ENCODE assay signal across 28 mouse cellular contexts in genomic region chr11:121536528-121536927, GRCm38 (mm10). TPM values are rescaled to one million over a fixed set of nuclear protein-coding genes. Genes with fewer than 3 reads are reported as not detected.
DNase-seq lines count a peak whose midpoint lies in the region; ATAC-seq and TF ChIP-seq lines count a peak whose summit lies in the region.
"Had no signal": no experiment of that assay in that cellular context is flagged by ENCODE, and none has a peak within 500 bp of the region (broad histone marks: within the 10 kb centered on the region; RNA-seq: fewer than 3 reads in every experiment).

No protein-coding gene starts in this region.

- no peak overlapping the region for H3K4me3 ChIP-seq in heart, embryonic 10.5 days
- no peak overlapping the region for H3K4me3 ChIP-seq in liver, adult 2 months (ENCODE audit: insufficient read depth, low read depth, low read length)
- H3K4me3 ChIP-seq in stomach, embryonic 16.5 days (replicated peaks; ENCODE audit: low read length): no peak overlapping the region
- H3K4me3 ChIP-seq: embryonic facial prominence, embryonic 13.5 days; erythroblast, embryonic 14.5 days; forebrain, embryonic 13.5 days; layer of hippocampus, adult 2 months; limb, embryonic 13.5 days; midbrain, embryonic 10.5 days; midbrain, embryonic 15.5 days; neural tube, embryonic 15.5 days had no signal

- H3K36me3 ChIP-seq in heart, embryonic 10.5 days: peaks cover 10% of the 10 kb centered on the region; the same call in 1 of the 2 replicates
- no peaks in the 10 kb centered on the region for H3K36me3 ChIP-seq in liver, adult 2 months (ENCODE audit: control insufficient read depth, insufficient read depth, low read length)
- no peaks in the 10 kb centered on the region for H3K36me3 ChIP-seq in stomach, embryonic 16.5 days (ENCODE audit: control insufficient read depth, insufficient read depth, low read length)
- H3K36me3 ChIP-seq: midbrain, embryonic 15.5 days had no signal

- DNase-seq in heart, embryonic 10.5 days (ENCODE audit: low spot score): no peak
- no peak for DNase-seq in heart, adult 18-20 months
- DNase-seq in liver, adult 2 months (ENCODE audit: extremely low read depth, low read depth, low spot score): no peak
- DNase-seq in liver (no peak), 3T3-L1 (ENCODE audit: low read depth, low spot score) (peak; percentile 27)
- no peak for DNase-seq in cerebellum, postnatal 36 days
- DNase-seq: adrenal gland, postnatal 14 days; cerebellum, adult 11 months; gastrocnemius, postnatal 25 days; heart, adult 11 months; heart, postnatal 36 days; kidney, adult 18-20 months; kidney, postnatal 36 days; retina, postnatal 1 day; right cerebral cortex, postnatal 14 days; thymus, postnatal 14 days had no signal

- no peak for ATAC-seq in stomach, embryonic 16.5 days (ENCODE audit: insufficient read depth, low FRiP score)
- ATAC-seq: forebrain, embryonic 13.5 days; midbrain, embryonic 15.5 days had no signal

- peaks cover 3% of the 10 kb centered on the region; the same call in 1 of the 2 replicates for H3K79me2 ChIP-seq in liver, adult 2 months (ENCODE audit: control insufficient read depth, insufficient read depth, low read length)

- H3K27ac ChIP-seq in heart, embryonic 10.5 days: peak overlapping the region; percentile 16
- H3K27ac ChIP-seq in liver, adult 2 months (replicated peaks; ENCODE audit: insufficient read depth, low read depth, low read length): peak overlapping the region; percentile 63
- peak overlapping the region; percentile 58; the same call in 1 of the 2 replicates for H3K27ac ChIP-seq in stomach, embryonic 16.5 days (ENCODE audit: low read length)
- H3K27ac ChIP-seq: embryonic facial prominence, embryonic 13.5 days; forebrain, embryonic 13.5 days; hindbrain, embryonic 14.5 days; layer of hippocampus, adult 2 months; limb, embryonic 13.5 days; midbrain, embryonic 10.5 days; midbrain, embryonic 15.5 days; neural tube, embryonic 15.5 days had no signal

- no peaks in the 10 kb centered on the region for H3K9me3 ChIP-seq in heart, embryonic 10.5 days
- H3K9me3 ChIP-seq in stomach, embryonic 16.5 days (replicated peaks; ENCODE audit: control insufficient read depth, low read length): no peaks in the 10 kb centered on the region
- H3K9me3 ChIP-seq: embryonic facial prominence, embryonic 13.5 days; forebrain, embryonic 13.5 days; limb, embryonic 13.5 days; midbrain, embryonic 10.5 days; midbrain, embryonic 15.5 days; neural tube, embryonic 15.5 days had no signal

- WGBS in heart, embryonic 10.5 days: 19% methylated on average over 3 of the region's 3 CpGs
- WGBS in liver, adult 2 months: 65% methylated on average over 3 of the region's 3 CpGs
- WGBS in stomach, embryonic 16.5 days: 24% methylated on average over 3 of the region's 3 CpGs

- H3K4me2 ChIP-seq in stomach, embryonic 16.5 days (ENCODE audit: low read depth, low read length): no peak overlapping the region
- H3K4me2 ChIP-seq: embryonic facial prominence, embryonic 13.5 days; forebrain, embryonic 13.5 days; hindbrain, embryonic 14.5 days; limb, embryonic 13.5 days; midbrain, embryonic 15.5 days; neural tube, embryonic 15.5 days had no signal

- H3K9ac ChIP-seq in liver, adult 2 months (ENCODE audit: low read depth, low read length): 0 out of 2 replicates have a peak overlapping the region, but pooled peaks have one; percentile 21
- peak overlapping the region; percentile 36 for H3K9ac ChIP-seq in stomach, embryonic 16.5 days (ENCODE audit: low read length)
- H3K9ac ChIP-seq: embryonic facial prominence, embryonic 13.5 days; forebrain, embryonic 13.5 days; hindbrain, embryonic 14.5 days; limb, embryonic 13.5 days; midbrain, embryonic 15.5 days; neural tube, embryonic 15.5 days had no signal

- TF ChIP-seq POLR2A in liver, adult 2 months (IDR thresholded peaks at IDR 0.05; ENCODE audit: extremely low read depth, insufficient read depth, low read length): no peak

- H3K4me1 ChIP-seq in heart, embryonic 10.5 days: peaks cover 13% of the 10 kb centered on the region
- H3K4me1 ChIP-seq in liver, adult 2 months (ENCODE audit: control insufficient read depth, insufficient read depth, low read length): peaks cover 3% of the 10 kb centered on the region
- H3K4me1 ChIP-seq in stomach, embryonic 16.5 days (ENCODE audit: control insufficient read depth, insufficient read depth, low read length): peaks cover 9% of the 10 kb centered on the region
- H3K4me1 ChIP-seq: forebrain, embryonic 13.5 days; midbrain, embryonic 10.5 days; midbrain, embryonic 15.5 days had no signal

- TF ChIP-seq CTCF in liver, adult 2 months (IDR thresholded peaks at IDR 0.05; ENCODE audit: low read depth, low read length): no peak

- no peaks in the 10 kb centered on the region for H3K27me3 ChIP-seq in heart, embryonic 10.5 days (ENCODE audit: insufficient read depth, poor library complexity, severe bottlenecking)
- H3K27me3 ChIP-seq in liver, adult 2 months (ENCODE audit: control insufficient read depth, insufficient read depth, low read length): no peaks in the 10 kb centered on the region
- H3K27me3 ChIP-seq in stomach, embryonic 16.5 days (ENCODE audit: control insufficient read depth, insufficient read depth, low read length): no peaks in the 10 kb centered on the region
- H3K27me3 ChIP-seq: embryonic facial prominence, embryonic 13.5 days; forebrain, embryonic 13.5 days; limb, embryonic 13.5 days; midbrain, embryonic 15.5 days; neural tube, embryonic 15.5 days had no signal

RNA-seq across cellular contexts. Expression of gene Zfp750, which starts 17.4 kb away (rescaled TPM):
- 0.28 and 0.31 TPM in 2 replicates for polyA plus RNA-seq in heart, embryonic 10.5 days (2016; fragmentation: Nextera tagmentation; extraction: Ambion mirVana)
- under 1 TPM in 1 of 2 experiments, not detected in 1; 0.13 TPM for total RNA-seq in heart, adult 18-20 months (2021)
- total RNA-seq in liver, adult 2 months (2014; rRNA removed): 1.0 and 2.8 TPM in 2 replicates
- polyA plus RNA-seq in liver, adult 2 months (2012; rRNA removed): 2.7 and 3.5 TPM in 2 replicates
- 18.3 and 25.8 TPM in 2 replicates for polyA plus RNA-seq in stomach, embryonic 16.5 days (2015; fragmentation: Nextera tagmentation; extraction: Ambion mirVana)
- total RNA-seq: heart, postnatal 36 days; megakaryocyte progenitor cell, adult 5-6 weeks had no signal
- polyA plus RNA-seq: erythroblast, embryonic 14.5 days; small intestine, adult 2 months had no signal
